Mouse (Mus musculus) intestine, postnatal 0 days (tissue): ENCODE data around the gene Bmp2. TPM values are rescaled to one million over a fixed set of nuclear protein-coding genes. Genes with fewer than 3 reads are reported as not detected.

ENCODE experiments used
- ATAC-seq: fragments of 200-750 bp; cut with Nextera tagmentation; 2 replicates; pipeline ENCODE4 v1.8.0; 2017; ENCODE audit warnings: mild to moderate bottlenecking, moderate TSS enrichment, moderate library complexity
- H3K27ac ChIP-seq: fragments of 300-500 bp; sonication (generic); 2 replicates; pipeline ENCODE4 v1.5.1; 2014; ENCODE audit warnings: mild to moderate bottlenecking, low read depth, low read length, moderate library complexity
- H3K27me3 ChIP-seq: fragments of 300-500 bp; sonication (generic); replicated peaks from 2 replicates; pipeline ENCODE4 v1.6.1; 2014; ENCODE audit warnings: low read length, mixed read lengths; ENCODE audit not compliant: control insufficient read depth, insufficient read depth
- H3K36me3 ChIP-seq: fragments of 300-500 bp; sonication (generic); 2 replicates; pipeline ENCODE4 v1.6.1; 2014; ENCODE audit warnings: mild to moderate bottlenecking, moderate library complexity; ENCODE audit not compliant: control insufficient read depth, insufficient read depth
- H3K4me1 ChIP-seq: fragments of 300-500 bp; sonication (generic); replicated peaks from 2 replicates; pipeline ENCODE4 v1.6.1; 2014; ENCODE audit warnings: antibody characterized with exemption, low read length, mixed read lengths; ENCODE audit not compliant: control insufficient read depth, insufficient read depth
- H3K4me2 ChIP-seq: fragments of 300-500 bp; sonication (generic); replicated peaks from 2 replicates; pipeline ENCODE4 v1.6.1; 2014; ENCODE audit warnings: low read depth, mild to moderate bottlenecking, moderate library complexity
- H3K4me3 ChIP-seq: fragments of 300-500 bp; sonication (generic); 2 replicates; pipeline ENCODE4 v1.5.1; 2014; ENCODE audit warnings: low read depth, low read length
- H3K9ac ChIP-seq: fragments of 300-500 bp; sonication (generic); 2 replicates; pipeline ENCODE4 v1.6.1; 2014; ENCODE audit warnings: mild to moderate bottlenecking, low read depth, low read length
- H3K9me3 ChIP-seq: fragments of 300-500 bp; sonication (generic); 2 replicates; pipeline ENCODE4 v1.6.1; 2016; ENCODE audit warnings: mixed run types; ENCODE audit not compliant: control insufficient read depth
- CTCF ChIP-seq: sonication (generic); IDR thresholded peaks from 2 replicates; pipeline ENCODE4 v1.5.1; 2016; ENCODE audit warnings: low read depth, mild to moderate bottlenecking, control low read depth, antibody characterized with exemption, moderate library complexity
- WGBS: fragments of 180-500 bp; shearing (Covaris S2); extraction: QIAGEN DNeasy Blood & Tissue Kit; methylation state at CpG from one replicate; pipeline ENCODE4 v1.1.7; 2014; 5-methylcytosine and 5-hydroxymethylcytosine counted together
- polyA plus RNA-seq: library from polyadenylated mRNA; unstranded; fragments of >200 nt; fragmentation: Nextera tagmentation; extraction: Ambion mirVana; gene quantifications from 2 replicates; pipeline ENCODE4 v1.2.1, GENCODE M21; 2015

Gene Bmp2
- polyA plus RNA-seq, 1 experiment from 2014 or later: 11.6 TPM

- Histone ChIP-seq H3K9me3 (no peaks in the 10 kb centered on the region), H3K4me3 (no peak overlapping the region), H3K4me1 (no peaks in the 10 kb centered on the region), H3K27ac (no peak overlapping the region), H3K27me3 (no peaks in the 10 kb centered on the region), H3K9ac (no peak overlapping the region), H3K4me2 (no peak overlapping the region), H3K36me3 (no peaks in the 10 kb centered on the region)
- ATAC-seq: no peak
- 76% methylated on average over 3 of the region's 3 CpGs for WGBS
- no peak for TF ChIP-seq CTCF
These were observed 18.9 kb upstream of the Bmp2 start for GRCm38 (mm10) chr2:133533073-133533472.

- ATAC-seq: no peak
- Histone ChIP-seq H3K4me3 (no peak overlapping the region), H3K27ac (no peak overlapping the region), H3K27me3 (no peaks in the 10 kb centered on the region), H3K4me2 (no peak overlapping the region), H3K9me3 (no peaks in the 10 kb centered on the region), H3K36me3 (no peaks in the 10 kb centered on the region), H3K4me1 (no peaks in the 10 kb centered on the region), H3K9ac (no peak overlapping the region)
- no peak for TF ChIP-seq CTCF
- WGBS: 87% methylated on average over 9 of the region's 9 CpGs
These were observed 16.5 kb upstream of the Bmp2 start for GRCm38 (mm10) chr2:133535481-133535880.

GRCm38 (mm10) chr2:133536812-133537211 is 15.1 kb upstream of the Bmp2 start:
- Histone ChIP-seq H3K4me2 (no peak overlapping the region), H3K4me3 (no peak overlapping the region), H3K27ac (no peak overlapping the region), H3K4me1 (no peaks in the 10 kb centered on the region), H3K27me3 (no peaks in the 10 kb centered on the region), H3K9ac (no peak overlapping the region), H3K9me3 (no peaks in the 10 kb centered on the region), H3K36me3 (no peaks in the 10 kb centered on the region)
- 76% methylated on average over 7 of the region's 7 CpGs for WGBS
- no peak for ATAC-seq
- no peak for TF ChIP-seq CTCF

- WGBS: 90% methylated on average over 1 of the region's 1 CpGs
- no peak for TF ChIP-seq CTCF
These were observed 11.3 kb upstream of the Bmp2 start for GRCm38 (mm10) chr2:133540702-133541101.

GRCm38 (mm10) chr2:133550238-133550682 is 1.7 kb upstream of the Bmp2 start:
- peak; percentile 82 for TF ChIP-seq CTCF
- 31% methylated on average over 4 of the region's 4 CpGs for WGBS
- H3K4me2 ChIP-seq: no peak overlapping the region
- H3K4me1 ChIP-seq: no peaks in the 10 kb centered on the region
- H3K27ac ChIP-seq: no peak overlapping the region
- H3K36me3 ChIP-seq: no peaks in the 10 kb centered on the region
- no peaks in the 10 kb centered on the region for H3K9me3 ChIP-seq
- H3K4me3 ChIP-seq: no peak overlapping the region
- no peaks in the 10 kb centered on the region for H3K27me3 ChIP-seq
- H3K9ac ChIP-seq: no peak overlapping the region
- no peak for ATAC-seq

More at GRCm38 (mm10) chr2:133540702-133541101, 11.3 kb upstream of the Bmp2 start:
- no peak overlapping the region for H3K4me2 ChIP-seq
- no peak overlapping the region for H3K27ac ChIP-seq
- no peaks in the 10 kb centered on the region for H3K27me3 ChIP-seq
- ATAC-seq: no peak
- no peak overlapping the region for H3K9ac ChIP-seq
- H3K4me1 ChIP-seq: no peaks in the 10 kb centered on the region
- no peaks in the 10 kb centered on the region for H3K9me3 ChIP-seq
- H3K36me3 ChIP-seq: no peaks in the 10 kb centered on the region
- no peak overlapping the region for H3K4me3 ChIP-seq

GRCm38 (mm10) chr2:133552842-133553465 is 995 bp downstream of the Bmp2 start:
- Histone ChIP-seq H3K9me3 (no peaks in the 10 kb centered on the region), H3K4me1 (no peaks in the 10 kb centered on the region), H3K36me3 (no peaks in the 10 kb centered on the region), H3K4me3 (peak overlapping the region; percentile 75), H3K27me3 (no peaks in the 10 kb centered on the region), H3K4me2 (peak overlapping the region; percentile 93), H3K9ac (peak overlapping the region; percentile 60), H3K27ac (peak overlapping the region; percentile 51; the same call in 1 of the 2 replicates)
- peak; percentile 22; the same call in 1 of the 2 replicates for ATAC-seq
- no peak for TF ChIP-seq CTCF
- 1% methylated on average over 46 of the region's 48 CpGs for WGBS

GRCm38 (mm10) chr2:133553911-133554285 is 1.9 kb downstream of the Bmp2 start:
- no peaks in the 10 kb centered on the region for H3K9me3 ChIP-seq
- no peaks in the 10 kb centered on the region for H3K36me3 ChIP-seq
- H3K4me1 ChIP-seq: no peaks in the 10 kb centered on the region
- peak overlapping the region; percentile 75 for H3K4me3 ChIP-seq
- peak overlapping the region; percentile 60 for H3K9ac ChIP-seq
- TF ChIP-seq CTCF: no peak
- WGBS: 34% methylated on average over 9 of the region's 9 CpGs
- peak overlapping the region; percentile 93 for H3K4me2 ChIP-seq
- no peaks in the 10 kb centered on the region for H3K27me3 ChIP-seq
- ATAC-seq: no peak
- H3K27ac ChIP-seq: peak overlapping the region; percentile 46; the same call in 1 of the 2 replicates
